Mouse (Mus musculus): ENCODE results near the gene Asic4. TPM values are rescaled to one million over a fixed set of nuclear protein-coding genes. Genes with fewer than 3 reads are reported as not detected.

Gene Asic4
- total RNA-seq, 2 experiments from 2014 or later = 8.7 to 13.2 TPM

DNA sequence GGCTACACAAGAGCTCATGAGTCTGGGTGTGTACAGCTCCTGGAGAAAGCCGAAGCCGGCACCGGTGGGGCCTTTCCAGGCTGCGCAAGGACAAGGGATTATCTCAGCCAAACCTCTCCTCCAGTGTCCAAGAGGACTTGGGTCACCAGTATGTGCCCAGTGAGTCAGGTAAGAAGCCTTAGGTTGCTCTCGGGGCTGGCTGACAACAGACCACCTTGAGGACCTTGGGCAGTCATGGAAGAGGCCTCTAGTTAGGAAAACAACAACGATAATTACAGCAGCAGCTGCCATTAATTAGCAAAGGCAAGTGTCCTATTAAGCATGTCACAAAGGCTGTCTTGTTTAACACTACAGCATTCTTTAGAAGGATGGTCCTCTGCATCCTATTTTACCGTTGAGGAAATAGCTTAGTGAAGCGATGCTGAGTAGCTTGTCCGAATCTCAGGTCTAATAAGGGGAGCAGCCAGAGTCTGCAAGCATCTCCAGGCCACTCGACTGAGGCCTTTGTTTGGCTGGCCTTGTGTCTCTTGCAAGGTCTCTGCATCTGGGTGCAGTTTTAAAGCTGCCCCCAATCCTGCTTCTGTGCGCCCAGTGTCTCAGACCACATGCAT, 26.4 kb upstream of the Asic4 start:
- no peak for TF ChIP-seq CTCF (IDR thresholded peaks at IDR 0.05)
- H3K4me3 ChIP-seq = no peak overlapping the region
- DNase-seq (ENCODE audit: extremely low spot score in 1 of 2, low spot score in 2 of 2) = no peak
- H3K27ac ChIP-seq = no peak overlapping the region
- intact Hi-C loops (cut with DNase I) = no loop called here

DNA sequence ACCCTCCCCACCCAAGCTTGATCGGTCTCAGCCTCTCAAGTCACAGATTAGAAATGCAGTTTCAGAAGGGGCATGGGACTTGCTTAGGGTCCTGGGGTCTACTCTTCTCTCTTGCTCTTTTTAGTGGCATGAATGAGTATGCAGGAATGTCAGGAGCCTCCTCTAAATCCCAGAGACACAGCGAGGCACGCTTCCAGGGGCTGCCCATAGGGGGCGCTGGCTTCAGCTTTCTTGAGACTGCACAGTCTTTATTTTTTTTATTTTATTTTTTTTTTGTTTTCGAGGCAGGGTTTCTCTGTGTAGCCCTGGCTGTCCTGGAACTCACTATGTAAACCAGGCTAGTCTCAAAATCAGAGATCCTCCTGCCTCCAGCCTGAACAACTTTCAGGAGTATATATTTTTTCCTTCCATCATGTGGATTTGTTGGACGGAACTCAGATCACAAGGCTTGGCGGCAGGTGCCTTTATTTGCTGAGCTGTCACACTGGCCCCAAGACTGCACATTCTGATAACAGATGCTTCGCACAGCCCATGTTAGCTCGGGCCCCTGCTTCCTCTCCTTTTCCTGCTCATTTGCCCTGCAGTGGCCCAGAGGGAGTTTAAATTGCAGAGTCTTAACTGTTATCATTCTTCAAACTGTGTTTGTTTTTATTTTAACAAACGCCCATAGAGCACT, 24.3 kb upstream of the Asic4 start:
- peak; percentile 78 for TF ChIP-seq CTCF (IDR thresholded peaks at IDR 0.05)
- intact Hi-C loops (cut with DNase I) = no loop called here
- H3K4me3 ChIP-seq = no peak overlapping the region
- DNase-seq (ENCODE audit: extremely low spot score in 1 of 2, low spot score in 2 of 2) = peak in 1 of 2 experiments; percentile 52
- H3K27ac ChIP-seq = no peak overlapping the region

DNA sequence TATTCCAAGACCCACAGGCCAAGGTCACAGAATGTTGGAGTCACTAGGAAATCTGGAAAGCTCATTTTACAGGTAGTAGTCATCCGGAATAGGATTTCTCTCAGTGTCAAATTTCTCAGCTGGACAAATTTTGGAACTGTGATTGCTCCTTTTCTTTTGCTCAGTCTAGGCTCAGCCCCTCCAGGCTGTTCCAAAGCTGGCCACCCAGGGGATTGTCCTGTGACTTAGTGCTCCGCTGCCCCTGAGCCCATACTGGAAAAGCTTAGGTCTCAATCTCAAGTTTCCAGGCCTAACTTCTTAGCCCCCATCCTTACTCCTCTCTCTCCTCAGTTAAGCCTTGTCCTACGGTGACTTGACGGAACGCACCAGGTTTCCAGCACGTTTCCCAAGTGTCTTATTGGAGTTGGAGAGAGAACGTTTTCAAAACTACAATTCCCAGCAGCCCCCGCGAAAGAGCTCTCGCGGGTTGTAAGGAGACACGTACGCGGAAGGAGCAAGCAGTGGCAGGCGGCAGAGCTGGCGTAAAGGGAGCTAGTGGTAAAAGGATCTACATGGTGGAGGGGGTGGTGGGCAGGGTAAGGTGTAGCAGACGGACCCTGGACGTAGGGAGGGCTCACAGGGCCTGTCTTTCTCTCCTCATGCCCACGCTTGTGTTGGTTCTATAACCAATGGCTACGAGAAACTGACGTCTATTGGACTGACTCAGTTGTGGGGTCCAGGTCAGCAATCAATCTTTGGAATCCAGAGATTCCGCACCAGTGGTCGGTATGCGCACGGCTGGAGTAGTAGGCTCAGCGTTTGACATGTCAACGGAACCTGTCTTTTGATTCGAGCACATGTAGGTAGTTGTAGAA, 14.5 kb upstream of the Asic4 start, which contains the start of gene Gmppa:
Gmppa (plus strand) TSS at position 456 of the 854 bp plus-strand sequence.
- peak within 1 kb of the TSS; percentile 73 for H3K4me3 ChIP-seq
- H3K27ac ChIP-seq = peak within 1 kb of the TSS; percentile 85
- no peak for TF ChIP-seq CTCF (IDR thresholded peaks at IDR 0.05)
- DNase-seq (ENCODE audit: extremely low spot score in 1 of 2, low spot score in 2 of 2) = peak; percentile 75 to 82
- intact Hi-C loops (cut with DNase I) = no loop called here

DNA sequence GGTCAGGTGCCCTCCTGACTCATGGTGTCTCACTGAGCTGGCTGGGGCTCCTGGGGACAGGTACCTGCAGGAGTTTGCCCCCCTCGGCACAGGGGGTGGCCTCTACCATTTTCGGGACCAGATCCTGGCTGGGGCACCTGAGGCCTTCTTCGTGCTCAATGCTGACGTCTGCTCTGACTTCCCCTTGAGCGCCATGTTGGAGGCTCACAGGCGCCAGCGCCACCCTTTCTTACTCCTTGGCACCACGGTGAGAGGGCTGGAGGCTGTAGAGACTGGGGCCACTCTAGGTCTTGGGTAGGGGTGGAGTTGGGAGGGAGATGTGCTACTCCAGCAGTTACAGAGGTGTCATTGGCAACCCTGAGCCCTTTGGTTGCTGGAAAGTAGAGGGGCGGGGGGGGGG, 11.5 kb upstream of the Asic4 start:
- Histone ChIP-seq H3K27ac (no peak overlapping the region), H3K4me3 (no peak overlapping the region)
- TF ChIP-seq CTCF (IDR thresholded peaks at IDR 0.05) = no peak
- intact Hi-C loops (cut with DNase I) = no loop called here
- DNase-seq (ENCODE audit: extremely low spot score in 1 of 2, low spot score in 2 of 2) = no peak

GRCm38 (mm10) chr1:75440661-75441060, 9.6 kb upstream of the Asic4 start:
- H3K27ac ChIP-seq = no peak overlapping the region
- TF ChIP-seq CTCF (IDR thresholded peaks at IDR 0.05) = no peak
- intact Hi-C loops (cut with DNase I) = no loop called here
- no peak for DNase-seq (ENCODE audit: extremely low spot score in 1 of 2, low spot score in 2 of 2)
- no peak overlapping the region for H3K4me3 ChIP-seq

DNA sequence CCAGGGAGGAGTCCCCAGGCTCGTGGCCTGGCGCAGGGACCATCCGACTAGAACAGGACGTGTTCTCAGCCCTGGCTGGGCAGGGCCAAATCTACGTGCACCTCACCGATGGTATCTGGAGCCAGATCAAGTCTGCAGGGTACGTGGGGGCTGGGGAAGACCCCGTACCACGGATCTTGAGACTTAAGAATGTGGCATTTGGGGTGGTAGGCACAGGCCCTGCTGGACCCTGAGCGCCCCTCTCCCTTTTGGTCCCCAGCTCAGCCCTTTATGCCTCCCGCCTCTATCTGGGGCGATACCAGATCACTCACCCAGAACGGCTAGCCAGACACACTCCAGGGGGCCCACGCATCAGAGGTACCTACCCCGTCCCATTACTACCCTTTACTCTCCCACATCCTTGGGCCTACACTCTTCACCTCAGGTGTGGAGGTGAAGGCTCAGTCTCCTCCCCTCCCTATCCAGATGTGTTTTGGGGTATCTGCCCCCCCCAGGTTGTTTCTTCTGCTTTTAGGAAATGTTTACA, 8.7 kb upstream of the Asic4 start:
- no peak for TF ChIP-seq CTCF (IDR thresholded peaks at IDR 0.05)
- no peak for DNase-seq (ENCODE audit: extremely low spot score in 1 of 2, low spot score in 2 of 2)
- intact Hi-C loops (cut with DNase I) = no loop called here
- no peak overlapping the region for H3K27ac ChIP-seq
- no peak overlapping the region for H3K4me3 ChIP-seq

DNA sequence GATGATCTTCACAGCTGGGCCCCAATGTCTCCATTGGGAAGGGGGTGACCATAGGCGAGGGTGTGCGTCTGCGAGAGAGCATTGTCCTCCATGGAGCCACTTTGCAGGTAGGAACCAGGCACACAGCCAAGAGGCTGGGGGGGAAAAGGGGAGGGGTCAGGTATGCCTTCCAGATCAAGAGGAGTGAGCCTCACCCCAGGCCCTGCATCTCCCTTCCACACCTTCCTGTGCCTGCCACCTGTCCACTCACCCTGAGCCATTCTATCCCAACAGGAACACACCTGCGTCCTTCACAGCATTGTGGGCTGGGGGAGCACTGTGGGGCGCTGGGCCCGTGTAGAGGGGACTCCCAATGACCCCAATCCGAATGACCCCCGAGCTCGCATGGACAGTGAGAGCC, 8.1 kb upstream of the Asic4 start:
- Histone ChIP-seq H3K27ac (no peak overlapping the region), H3K4me3 (no peak overlapping the region)
- no peak for TF ChIP-seq CTCF (IDR thresholded peaks at IDR 0.05)
- intact Hi-C loops (cut with DNase I) = no loop called here
- no peak for DNase-seq (ENCODE audit: extremely low spot score in 1 of 2, low spot score in 2 of 2)

DNA sequence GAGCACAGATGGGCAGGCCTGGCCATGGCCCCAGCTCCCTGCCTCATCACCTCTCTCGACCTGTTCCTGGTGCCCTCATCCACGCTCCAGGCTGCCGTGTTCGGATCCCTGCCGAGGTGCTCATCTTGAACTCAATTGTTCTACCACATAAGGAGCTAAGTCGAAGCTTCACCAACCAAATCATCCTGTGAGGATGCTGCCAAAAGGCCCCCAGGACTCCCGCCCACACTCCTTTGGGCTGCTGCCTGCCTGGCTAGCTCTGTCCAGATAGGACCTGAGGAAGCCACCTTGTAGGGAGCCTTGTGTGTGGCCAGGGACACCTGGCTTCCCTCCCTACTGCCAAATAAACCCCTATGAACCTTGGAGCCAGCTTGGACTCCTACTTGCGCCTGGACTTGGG, 7.4 kb upstream of the Asic4 start:
- intact Hi-C loops (cut with DNase I) = no loop called here
- no peak for DNase-seq (ENCODE audit: extremely low spot score in 1 of 2, low spot score in 2 of 2)
- Histone ChIP-seq H3K27ac (no peak overlapping the region), H3K4me3 (no peak overlapping the region)
- TF ChIP-seq CTCF (IDR thresholded peaks at IDR 0.05) = no peak

- H3K4me3 ChIP-seq = no peak overlapping the region
- no peak for DNase-seq (ENCODE audit: extremely low spot score in 1 of 2, low spot score in 2 of 2)
- intact Hi-C loops (cut with DNase I) = loop anchor here (2.0 kb wide), 1 partner anchor 15 kb away; no protein-coding TSS in a partner anchor
- TF ChIP-seq CTCF (IDR thresholded peaks at IDR 0.05) = no peak
- H3K27ac ChIP-seq = no peak overlapping the region
Measured at GRCm38 (mm10) chr1:75443247-75444024, 6.8 kb upstream of the Asic4 start.

GRCm38 (mm10) chr1:75444208-75444607, 6.0 kb upstream of the Asic4 start:
- H3K27ac ChIP-seq = no peak overlapping the region
- H3K4me3 ChIP-seq = no peak overlapping the region
- DNase-seq (ENCODE audit: extremely low spot score in 1 of 2, low spot score in 2 of 2) = no peak
- intact Hi-C loops (cut with DNase I) = loop anchor here (2.0 kb wide), 1 partner anchor 15 kb away; no protein-coding TSS in a partner anchor
- no peak; the same call in 1 of the 2 replicates for TF ChIP-seq CTCF (IDR thresholded peaks at IDR 0.05)

GRCm38 (mm10) chr1:75445141-75445701, 5.0 kb upstream of the Asic4 start:
- Histone ChIP-seq H3K27ac (0 out of 2 replicates have a peak overlapping the region, but pooled peaks have one; percentile 32), H3K4me3 (0 out of 2 replicates have a peak overlapping the region, but pooled peaks have one; percentile 7)
- TF ChIP-seq CTCF (IDR thresholded peaks at IDR 0.05) = no peak
- intact Hi-C loops (cut with DNase I) = loop anchor here (1.0 to 2.0 kb wide), 2 partner anchors 14 to 22 kb away; no protein-coding TSS in a partner anchor
- DNase-seq (ENCODE audit: extremely low spot score in 1 of 2, low spot score in 2 of 2) = peak; percentile 50 to 67

Measured in left cerebral cortex, adult 2 months (tissue).